Mouse (Mus musculus) limb, embryonic 12.5 days (tissue): ENCODE measurements around the gene Fmo5. TPM values are rescaled to one million over a fixed set of nuclear protein-coding genes. Genes with fewer than 3 reads are reported as not detected.

ENCODE experiments used
- ATAC-seq: fragments of 200-750 bp; cut with Nextera tagmentation; 2 replicates; pipeline ENCODE4 v1.8.0; 2017; ENCODE audit warnings: low read depth, moderate TSS enrichment; ENCODE audit not compliant: insufficient number of reproducible peaks, insufficient read depth, low FRiP score, low TSS enrichment
- H3K27ac ChIP-seq: fragments of 300-500 bp; sonication (generic); 2 replicates; pipeline ENCODE4 v1.5.1; 2016; ENCODE audit warnings: mild to moderate bottlenecking, moderate library complexity
- H3K27me3 ChIP-seq: fragments of 300-500 bp; sonication (generic); 2 replicates; pipeline ENCODE4 v1.6.1; 2016; ENCODE audit warnings: mild to moderate bottlenecking, moderate library complexity
- H3K36me3 ChIP-seq: fragments of 300-500 bp; sonication (generic); 2 replicates; pipeline ENCODE4 v1.6.1; 2016; ENCODE audit warnings: mild to moderate bottlenecking, moderate library complexity
- H3K4me1 ChIP-seq: fragments of 300-500 bp; sonication (generic); replicated peaks from 2 replicates; pipeline ENCODE4 v1.6.1; 2016
- H3K4me2 ChIP-seq: fragments of 300-500 bp; sonication (generic); 2 replicates; pipeline ENCODE4 v1.6.1; 2016; ENCODE audit warnings: mild to moderate bottlenecking, moderate library complexity
- H3K4me3 ChIP-seq: fragments of 300-500 bp; sonication (generic); replicated peaks from 2 replicates; pipeline ENCODE4 v1.5.1; 2016; ENCODE audit warnings: mild to moderate bottlenecking
- H3K9ac ChIP-seq: fragments of 300-500 bp; sonication (generic); replicated peaks from 2 replicates; pipeline ENCODE4 v1.6.1; 2016; ENCODE audit warnings: mild to moderate bottlenecking, moderate library complexity
- H3K9me3 ChIP-seq: fragments of 300-500 bp; sonication (generic); 2 replicates; pipeline ENCODE4 v1.6.1; 2016; ENCODE audit warnings: mild to moderate bottlenecking, moderate library complexity
- WGBS: fragments of 180-500 bp; shearing (Covaris S2); methylation state at CpG from one replicate; pipeline ENCODE4 v1.1.7; 2016; 5-methylcytosine and 5-hydroxymethylcytosine counted together
- polyA plus RNA-seq: library from polyadenylated mRNA; unstranded; fragments of >200 nt; fragmentation: Nextera tagmentation; extraction: Ambion mirVana; gene quantifications from 2 replicates; pipeline ENCODE4 v1.2.1, GENCODE M21; 2016

Gene Fmo5
- polyA plus RNA-seq, 1 experiment from 2014 or later, result 1.4 TPM

- peaks cover 13% of the 10 kb centered on the region for H3K4me1 ChIP-seq
- no peak overlapping the region for H3K27ac ChIP-seq
- no peaks in the 10 kb centered on the region for H3K9me3 ChIP-seq
- no peak for ATAC-seq
- no peak overlapping the region for H3K4me3 ChIP-seq
- no peak overlapping the region for H3K4me2 ChIP-seq
- no peaks in the 10 kb centered on the region for H3K27me3 ChIP-seq
- H3K9ac ChIP-seq, result no peak overlapping the region
- 91% methylated on average over 8 of the region's 8 CpGs for WGBS
- H3K36me3 ChIP-seq, result no peaks in the 10 kb centered on the region
Observed at GRCm38 (mm10) chr3:97631258-97631860, 2.8 kb downstream of the Fmo5 start.

DNA sequence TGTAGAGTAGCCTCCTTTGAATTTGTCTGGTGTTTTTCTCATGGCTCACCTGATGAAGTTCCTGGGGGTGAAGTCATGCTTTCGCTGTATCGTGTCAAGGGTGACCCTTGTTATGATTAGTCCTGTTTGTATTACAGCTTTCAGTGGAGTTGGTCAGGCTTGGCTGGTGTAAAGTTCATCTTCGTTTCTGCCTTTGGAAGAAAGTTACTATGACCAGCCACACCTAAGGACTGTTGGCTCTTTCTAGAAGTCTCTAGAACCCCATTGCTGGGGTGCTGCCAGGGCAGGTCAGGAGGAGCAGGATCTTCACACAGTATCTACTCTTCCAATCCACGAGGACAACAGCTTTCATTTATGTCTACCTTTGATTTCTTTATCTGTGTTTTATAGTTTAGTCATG, 4.9 kb downstream of the Fmo5 start:
- Histone ChIP-seq H3K4me3 (no peak overlapping the region), H3K27ac (no peak overlapping the region), H3K9ac (no peak overlapping the region), H3K36me3 (no peaks in the 10 kb centered on the region), H3K4me1 (peaks cover 9% of the 10 kb centered on the region), H3K27me3 (no peaks in the 10 kb centered on the region), H3K4me2 (no peak overlapping the region), H3K9me3 (no peaks in the 10 kb centered on the region)
- 82% methylated on average over 4 of the region's 4 CpGs for WGBS
- ATAC-seq, result no peak

GRCm38 (mm10) chr3:97634288-97634761, 5.7 kb downstream of the Fmo5 start:
- H3K4me2 ChIP-seq, result no peak overlapping the region
- 55% methylated on average over 3 of the region's 3 CpGs for WGBS
- H3K4me1 ChIP-seq, result peaks cover 3% of the 10 kb centered on the region; the same call in 1 of the 2 replicates
- H3K4me3 ChIP-seq, result no peak overlapping the region
- 0 out of 2 replicates have a peak overlapping the region, but pooled peaks have one; percentile 29 for H3K27ac ChIP-seq
- no peaks in the 10 kb centered on the region for H3K27me3 ChIP-seq
- no peaks in the 10 kb centered on the region for H3K36me3 ChIP-seq
- H3K9ac ChIP-seq, result no peak overlapping the region
- H3K9me3 ChIP-seq, result no peaks in the 10 kb centered on the region
- ATAC-seq, result no peak

DNA sequence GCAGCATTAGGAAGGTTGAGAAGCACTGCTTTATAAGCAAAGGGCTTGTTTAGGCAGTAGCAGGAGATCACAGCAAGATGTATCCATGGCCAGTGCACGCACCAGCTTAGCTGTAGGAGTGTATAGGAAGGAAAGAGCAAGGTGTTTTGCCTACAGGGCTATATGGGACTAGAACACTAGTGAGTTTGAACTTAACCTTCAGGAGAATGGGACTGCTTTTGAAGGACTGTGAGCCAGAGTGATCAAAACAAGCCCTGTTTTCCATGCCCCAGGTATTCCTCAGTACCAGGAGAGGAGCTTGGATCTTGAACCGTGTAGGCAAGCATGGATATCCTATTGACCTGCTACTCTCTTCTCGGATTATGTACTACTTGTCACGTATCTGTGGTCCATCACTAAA, 12.8 kb downstream of the Fmo5 start:
- ATAC-seq, result no peak
- no peaks in the 10 kb centered on the region for H3K9me3 ChIP-seq
- 88% methylated on average over 4 of the region's 4 CpGs for WGBS
- H3K36me3 ChIP-seq, result no peaks in the 10 kb centered on the region
- no peaks in the 10 kb centered on the region for H3K27me3 ChIP-seq
- no peak overlapping the region for H3K9ac ChIP-seq
- no peak overlapping the region for H3K4me3 ChIP-seq
- no peak overlapping the region for H3K4me2 ChIP-seq
- H3K4me1 ChIP-seq, result no peaks in the 10 kb centered on the region
- H3K27ac ChIP-seq, result no peak overlapping the region

DNA sequence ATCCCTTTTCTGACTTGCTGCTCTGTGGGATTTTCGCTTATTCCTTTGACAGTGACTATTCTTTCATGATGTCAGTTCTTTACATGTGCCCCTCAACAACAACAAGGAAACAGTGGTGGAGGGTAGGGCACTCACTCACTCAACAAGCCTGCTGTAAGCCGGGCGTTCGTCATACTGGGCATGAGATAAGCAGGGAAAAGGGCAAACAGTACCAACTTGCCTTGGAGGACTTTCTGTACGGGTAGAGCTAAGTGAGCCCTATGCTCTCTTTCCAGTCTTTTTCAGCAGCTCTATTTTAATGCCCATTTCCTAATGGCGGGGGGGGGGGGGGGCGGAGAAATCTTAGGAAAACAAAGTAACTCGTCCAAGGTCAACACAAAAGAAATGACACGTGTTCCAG, 13.4 kb downstream of the Fmo5 start:
- Histone ChIP-seq H3K27me3 (no peaks in the 10 kb centered on the region), H3K4me3 (no peak overlapping the region), H3K4me2 (no peak overlapping the region), H3K9ac (no peak overlapping the region), H3K36me3 (no peaks in the 10 kb centered on the region), H3K9me3 (no peaks in the 10 kb centered on the region), H3K4me1 (no peaks in the 10 kb centered on the region), H3K27ac (no peak overlapping the region)
- no peak for ATAC-seq
- WGBS, result 87% methylated on average over 9 of the region's 9 CpGs

DNA sequence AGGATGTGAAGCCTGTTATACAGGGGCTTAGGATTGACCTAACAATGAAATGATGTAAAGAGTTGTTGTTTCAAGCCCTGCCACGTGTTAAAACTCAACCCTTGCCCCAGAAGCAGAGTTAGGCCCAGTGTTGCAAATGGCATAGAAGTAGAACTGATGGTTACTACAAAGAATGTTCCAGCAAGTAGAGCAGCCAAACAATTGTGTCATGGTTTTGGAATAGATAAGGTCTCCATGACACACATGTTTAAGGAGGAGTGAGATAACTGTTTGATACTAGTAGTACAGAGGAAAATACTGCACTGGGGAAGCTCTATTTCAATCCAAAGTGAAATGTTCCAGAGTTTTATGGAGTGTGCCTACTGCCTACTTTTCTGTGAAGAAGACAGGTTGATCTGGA, 19.9 kb downstream of the Fmo5 start:
- Histone ChIP-seq H3K4me1 (no peaks in the 10 kb centered on the region), H3K27ac (no peak overlapping the region), H3K9me3 (no peaks in the 10 kb centered on the region), H3K36me3 (no peaks in the 10 kb centered on the region), H3K4me3 (no peak overlapping the region), H3K4me2 (no peak overlapping the region), H3K27me3 (no peaks in the 10 kb centered on the region), H3K9ac (no peak overlapping the region)
- ATAC-seq, result no peak
- WGBS, result 49% methylated on average over 1 of the region's 1 CpGs

GRCm38 (mm10) chr3:97649022-97649421, 20.4 kb downstream of the Fmo5 start:
- H3K4me3 ChIP-seq, result no peak overlapping the region
- no peaks in the 10 kb centered on the region for H3K4me1 ChIP-seq
- 72% methylated on average over 3 of the region's 3 CpGs for WGBS
- H3K36me3 ChIP-seq, result no peaks in the 10 kb centered on the region
- no peaks in the 10 kb centered on the region for H3K27me3 ChIP-seq
- no peak for ATAC-seq
- no peak overlapping the region for H3K27ac ChIP-seq
- H3K4me2 ChIP-seq, result no peak overlapping the region
- no peaks in the 10 kb centered on the region for H3K9me3 ChIP-seq
- H3K9ac ChIP-seq, result no peak overlapping the region

- Histone ChIP-seq H3K9me3 (no peaks in the 10 kb centered on the region), H3K4me1 (no peaks in the 10 kb centered on the region), H3K4me2 (no peak overlapping the region), H3K27me3 (no peaks in the 10 kb centered on the region), H3K9ac (no peak overlapping the region), H3K4me3 (no peak overlapping the region), H3K27ac (no peak overlapping the region), H3K36me3 (no peaks in the 10 kb centered on the region)
- ATAC-seq, result no peak
- WGBS, result 81% methylated on average over 6 of the region's 6 CpGs
Observed at GRCm38 (mm10) chr3:97649469-97649868, 20.9 kb downstream of the Fmo5 start.

DNA sequence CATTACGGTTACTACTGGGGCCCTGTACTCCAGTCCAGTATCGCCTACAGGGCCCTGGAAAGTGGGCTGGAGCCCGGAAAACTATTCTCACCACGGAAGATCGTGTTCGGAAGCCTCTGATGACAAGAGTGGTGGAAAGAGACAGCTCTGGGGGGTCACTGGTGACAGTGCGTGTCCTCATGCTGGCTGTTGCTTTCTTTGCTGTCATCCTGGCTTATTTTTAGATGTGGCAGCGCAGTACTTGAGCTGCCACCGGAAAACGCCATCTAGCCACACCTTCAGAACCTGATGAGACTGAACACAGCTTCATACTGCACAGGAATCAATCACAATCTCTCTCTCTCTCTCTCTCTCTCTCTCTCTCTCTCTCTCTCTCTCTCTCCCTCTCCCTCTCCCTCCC, 23.0 kb downstream of the Fmo5 start:
- Histone ChIP-seq H3K4me1 (no peaks in the 10 kb centered on the region), H3K9ac (no peak overlapping the region), H3K9me3 (no peaks in the 10 kb centered on the region), H3K27ac (no peak overlapping the region), H3K4me2 (no peak overlapping the region), H3K27me3 (no peaks in the 10 kb centered on the region), H3K4me3 (no peak overlapping the region), H3K36me3 (no peaks in the 10 kb centered on the region)
- ATAC-seq, result no peak
- 84% methylated on average over 10 of the region's 10 CpGs for WGBS

DNA sequence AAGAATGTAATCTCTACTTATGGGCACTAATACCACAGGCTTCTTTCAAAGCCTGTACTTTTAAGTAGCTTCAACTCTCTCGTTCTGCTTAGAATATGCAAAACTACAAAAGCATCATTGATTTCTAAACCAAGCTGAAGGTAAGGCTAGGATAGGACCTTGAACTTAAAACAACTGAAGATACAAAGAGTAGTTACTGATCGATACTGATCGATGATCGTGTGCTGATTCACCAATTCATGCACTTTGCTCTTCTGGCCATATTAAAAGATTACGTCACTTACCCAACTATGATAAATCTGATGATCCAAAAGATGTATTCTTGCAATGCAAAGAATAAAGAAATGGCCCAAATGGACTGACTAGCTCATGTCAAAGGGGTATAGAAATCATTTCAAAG, 25.2 kb downstream of the Fmo5 start:
- H3K9me3 ChIP-seq, result no peaks in the 10 kb centered on the region
- H3K27me3 ChIP-seq, result no peaks in the 10 kb centered on the region
- WGBS, result 90% methylated on average over 5 of the region's 5 CpGs
- H3K9ac ChIP-seq, result no peak overlapping the region
- peaks cover under 1% of the 10 kb centered on the region; the same call in 1 of the 2 replicates for H3K4me1 ChIP-seq
- no peak overlapping the region for H3K27ac ChIP-seq
- H3K4me2 ChIP-seq, result no peak overlapping the region
- H3K4me3 ChIP-seq, result no peak overlapping the region
- ATAC-seq, result no peak
- H3K36me3 ChIP-seq, result no peaks in the 10 kb centered on the region

GRCm38 (mm10) chr3:97654901-97655300, 26.3 kb downstream of the Fmo5 start:
- H3K4me2 ChIP-seq, result no peak overlapping the region
- no peak overlapping the region for H3K4me3 ChIP-seq
- no peaks in the 10 kb centered on the region for H3K9me3 ChIP-seq
- H3K36me3 ChIP-seq, result no peaks in the 10 kb centered on the region
- 80% methylated on average over 8 of the region's 8 CpGs for WGBS
- no peak for ATAC-seq
- H3K9ac ChIP-seq, result no peak overlapping the region
- H3K4me1 ChIP-seq, result peaks cover 12% of the 10 kb centered on the region
- H3K27me3 ChIP-seq, result no peaks in the 10 kb centered on the region
- H3K27ac ChIP-seq, result no peak overlapping the region
